Mouse (Mus musculus) heart, adult 11 months (tissue): ENCODE data around the gene Oxld1.

Source experiments
- DNase-seq: peaks from one replicate; pipeline ENCODE4 v3.0.0; 2022

The Oxld1 gene

GRCm38 (mm10) chr11:120457772-120458751 is at the start of gene Oxld1, which contains the start of gene Ccdc137:
Gene Oxld1, minus strand, starts transcription at chr11:120458068.
Gene Ccdc137, plus strand, starts transcription at chr11:120458115.
- peak; percentile 99 for DNase-seq

- no peak for DNase-seq
Observed at GRCm38 (mm10) chr11:120506899-120507298, 49.0 kb upstream of the Oxld1 start.

GRCm38 (mm10) chr11:120505661-120506060 is 47.8 kb upstream of the Oxld1 start:
- no peak for DNase-seq

- DNase-seq, result no peak
Observed at GRCm38 (mm10) chr11:120501701-120502100, 43.8 kb upstream of the Oxld1 start.

- DNase-seq, result no peak
Observed at GRCm38 (mm10) chr11:120501018-120501417, 43.1 kb upstream of the Oxld1 start.

GRCm38 (mm10) chr11:120500357-120500756 is 42.5 kb upstream of the Oxld1 start:
- DNase-seq, result no peak

- no peak for DNase-seq
Observed at GRCm38 (mm10) chr11:120499894-120500293, 42.0 kb upstream of the Oxld1 start.

- DNase-seq, result no peak
Observed at GRCm38 (mm10) chr11:120498891-120499290, 41.0 kb upstream of the Oxld1 start.

- no peak for DNase-seq
Observed at GRCm38 (mm10) chr11:120498226-120498625, 40.4 kb upstream of the Oxld1 start.

- no peak for DNase-seq
Observed at GRCm38 (mm10) chr11:120497436-120497835, 39.6 kb upstream of the Oxld1 start.

- DNase-seq, result no peak
Observed at GRCm38 (mm10) chr11:120493911-120494310, 36.0 kb upstream of the Oxld1 start.

GRCm38 (mm10) chr11:120493351-120493750 is 35.5 kb upstream of the Oxld1 start:
- peak; percentile 88 for DNase-seq

- DNase-seq, result peak; percentile 90
Observed at GRCm38 (mm10) chr11:120492878-120493203, 35.0 kb upstream of the Oxld1 start.

- DNase-seq, result peak; percentile 97
Observed at GRCm38 (mm10) chr11:120492024-120492877, 34.4 kb upstream of the Oxld1 start.

GRCm38 (mm10) chr11:120491317-120492023 is 33.6 kb upstream of the Oxld1 start, which contains the start of gene Slc25a10:
Gene Slc25a10, plus strand, starts transcription at chr11:120491840.
- DNase-seq, result peak; percentile 99

- DNase-seq, result peak; percentile 93
Observed at GRCm38 (mm10) chr11:120490291-120491046, 32.6 kb upstream of the Oxld1 start.

- DNase-seq, result peak; percentile 98
Observed at GRCm38 (mm10) chr11:120489054-120489761, 31.3 kb upstream of the Oxld1 start.

- no peak for DNase-seq
Observed at GRCm38 (mm10) chr11:120488516-120488915, 30.6 kb upstream of the Oxld1 start.

GRCm38 (mm10) chr11:120485251-120485650 is 27.4 kb upstream of the Oxld1 start:
- no peak for DNase-seq

GRCm38 (mm10) chr11:120484265-120484981 is 26.6 kb upstream of the Oxld1 start, which contains the start of gene Mrpl12:
Gene Mrpl12, plus strand, starts transcription at chr11:120484613.
- peak; percentile 99 for DNase-seq
